Mouse (Mus musculus): ENCODE data around the gene Hs6st3.

Gene Hs6st3

DNA sequence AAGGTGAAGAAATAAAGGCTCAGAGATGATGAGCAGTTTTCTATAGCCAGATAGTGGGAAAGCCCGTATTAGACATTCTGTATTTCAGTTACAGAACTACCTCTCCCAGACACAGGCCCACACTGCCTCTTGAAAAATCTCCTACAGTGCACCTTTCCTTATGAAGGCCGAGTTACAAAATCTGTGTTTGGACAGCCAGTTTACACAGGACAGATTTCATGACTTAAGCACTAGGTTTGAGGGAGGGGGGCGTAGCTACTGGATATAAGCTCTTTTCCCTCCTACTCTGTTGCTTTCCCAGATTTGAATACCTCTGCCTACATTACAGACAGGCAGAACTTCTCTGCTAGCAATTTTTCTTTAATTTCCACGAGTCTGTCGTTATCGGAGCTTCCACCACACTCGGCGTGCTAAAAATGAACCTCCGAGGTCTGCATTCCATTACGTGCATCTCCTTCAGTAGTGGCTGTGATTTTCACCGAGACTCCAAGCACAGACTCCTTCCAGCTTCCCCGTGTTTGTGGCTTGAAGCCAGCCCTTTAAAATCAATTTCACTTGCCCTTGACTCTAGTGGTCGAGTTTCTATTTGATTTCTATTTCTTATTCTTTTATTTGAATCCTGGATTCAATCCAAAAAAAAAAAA, 770.0 kb downstream of the Hs6st3 start:
- peak; percentile 7 for DNase-seq (ENCODE audit: low spot score)

DNA sequence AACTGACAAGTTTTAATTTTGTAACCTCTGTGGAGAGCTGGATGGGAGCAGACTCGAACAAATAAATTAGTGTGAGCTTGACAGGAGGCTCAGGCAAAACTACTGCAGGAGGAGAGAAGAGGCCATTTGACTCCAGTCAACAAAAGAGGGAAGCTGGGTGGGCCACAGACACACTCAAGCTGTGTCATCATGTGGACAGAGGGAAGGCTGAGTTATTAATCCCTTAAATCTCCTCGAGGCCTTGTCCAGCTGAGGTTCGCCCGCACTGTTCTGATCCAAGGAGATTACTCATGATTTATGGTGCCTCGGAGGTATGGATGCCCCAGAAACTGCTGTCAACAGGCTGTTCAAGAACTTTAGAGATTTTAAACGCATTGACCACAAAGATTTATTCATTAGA, 776.4 kb downstream of the Hs6st3 start:
- DNase-seq (ENCODE audit: low spot score), result no peak

DNA sequence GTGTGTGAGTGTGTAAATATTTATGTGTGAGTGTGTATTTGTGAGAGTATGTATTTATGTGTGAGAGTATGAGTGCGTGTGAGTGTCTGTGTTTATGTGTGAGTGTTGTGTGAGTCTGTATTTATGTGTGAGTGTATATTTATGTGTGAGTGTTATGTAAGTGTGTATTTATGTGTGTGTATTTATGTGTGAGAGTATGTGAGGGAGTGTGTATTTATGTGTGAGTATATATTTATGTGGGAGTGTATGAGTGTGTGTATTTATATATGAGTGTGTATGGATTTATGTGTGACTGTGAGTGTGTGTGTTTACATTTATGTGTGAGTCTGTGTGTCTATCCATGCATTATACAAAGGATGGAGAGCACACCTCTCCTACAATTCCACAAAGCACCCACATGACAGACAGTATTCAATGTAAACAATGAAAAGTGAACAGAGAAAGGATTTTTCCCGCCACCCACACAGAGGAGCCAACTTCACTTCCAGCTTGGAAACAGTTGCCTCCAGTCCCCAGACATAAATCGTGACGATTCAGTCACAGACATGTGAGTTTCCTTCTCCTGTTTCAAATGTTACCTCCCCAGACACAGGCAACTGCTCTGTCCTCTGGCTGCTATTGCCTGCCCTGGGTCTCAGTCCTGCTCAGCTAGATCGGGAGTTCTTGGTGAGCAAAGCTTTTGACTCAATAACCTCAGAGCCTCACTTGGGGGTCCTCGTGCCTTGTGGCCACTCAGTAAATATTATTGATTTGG, 780.3 kb downstream of the Hs6st3 start:
- DNase-seq (ENCODE audit: low spot score), result no peak

DNA sequence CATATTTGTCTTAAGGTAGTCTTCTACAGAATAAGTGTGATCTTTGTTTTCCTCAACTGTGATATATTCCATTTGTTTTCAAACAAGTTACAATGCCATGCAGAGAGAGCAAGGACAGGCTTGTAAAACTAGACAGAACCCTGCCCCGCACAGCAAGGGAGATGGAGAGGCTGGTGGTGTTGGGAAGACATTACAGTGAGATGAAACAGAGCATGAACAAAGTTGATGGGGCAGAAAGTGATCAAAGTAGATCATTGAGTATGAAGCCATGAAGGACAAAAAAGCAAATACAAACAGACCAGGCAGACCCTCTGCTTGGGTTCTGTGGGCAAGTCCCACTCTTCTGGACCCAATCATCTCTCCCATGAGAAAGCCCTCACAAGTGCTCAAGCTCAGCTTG, 781.0 kb downstream of the Hs6st3 start:
- no peak for DNase-seq (ENCODE audit: low spot score)

Data from lung, postnatal 25 days (tissue).